Mouse (Mus musculus) brain, embryonic 14.5 days (tissue): ENCODE results near the gene Slc35c1.

ENCODE experiments used
- CTCF ChIP-seq: fragments of 200-500 bp; IDR thresholded peaks from 2 replicates; pipeline ENCODE4 v1.5.1; 2012; ENCODE audit warnings: inconsistent platforms, mild to moderate bottlenecking, moderate library complexity, borderline replicate concordance; ENCODE audit not compliant: insufficient read depth, insufficient read length; ENCODE audit errors: extremely low read depth
- POLR2A ChIP-seq: fragments of 200-500 bp; IDR thresholded peaks from 2 replicates; pipeline ENCODE4 v1.6.1; 2012; ENCODE audit warnings: mild to moderate bottlenecking, inconsistent platforms, borderline replicate concordance; ENCODE audit not compliant: poor library complexity, insufficient read depth, insufficient read length, severe bottlenecking; ENCODE audit errors: extremely low read depth

- no peak for TF ChIP-seq CTCF
- TF ChIP-seq POLR2A, result no peak
These were observed 34.6 kb upstream of the Slc35c1 start for GRCm38 (mm10) chr2:92494956-92495355.
